Mouse (Mus musculus): ENCODE data around the gene Adam10. TPM values are rescaled to one million over a fixed set of nuclear protein-coding genes. Genes with fewer than 3 reads are reported as not detected.

The Adam10 gene
- total RNA-seq, 2 experiments from 2014 or later: 37.4 to 42.9 TPM

DNA sequence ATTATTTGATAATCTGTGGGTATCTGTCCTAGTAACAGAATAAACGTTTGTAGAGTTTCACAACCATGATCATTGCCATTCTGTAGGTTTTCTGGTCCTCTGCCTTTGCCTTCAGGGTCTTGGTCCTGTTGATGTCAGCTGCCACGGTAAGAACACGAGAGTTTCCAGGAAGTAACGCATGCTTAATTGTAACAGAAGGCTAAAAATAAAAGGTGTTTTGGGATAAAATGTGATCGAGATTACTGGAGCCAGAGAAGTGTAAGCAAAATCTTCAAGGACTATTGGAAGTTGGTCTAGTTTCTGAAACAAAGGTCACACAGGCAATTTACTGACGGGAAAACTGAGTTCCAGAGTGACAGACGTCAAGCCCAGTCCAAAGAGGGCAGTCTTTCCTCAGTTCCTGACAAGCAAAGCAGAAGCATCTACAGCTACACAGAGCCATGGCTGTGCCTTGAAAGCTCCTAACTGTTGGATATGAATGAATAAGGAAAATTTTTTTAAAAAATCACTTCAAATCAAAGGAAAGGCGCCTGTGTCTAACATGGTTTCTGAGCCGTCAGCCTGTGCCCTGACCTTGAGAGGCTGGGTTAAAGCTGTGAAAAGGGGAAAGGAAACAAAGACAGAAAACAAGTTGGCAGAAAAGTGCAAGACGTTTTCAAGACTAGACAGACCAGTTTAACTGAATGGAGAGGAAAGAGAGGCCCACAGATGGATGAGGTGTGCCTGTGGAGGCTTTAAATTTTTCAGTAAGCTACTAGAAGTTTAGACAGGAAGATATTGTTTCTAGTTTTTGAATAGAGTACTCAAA, 6.8 kb upstream of the Adam10 start:
- no peak for DNase-seq (ENCODE audit: low spot score in 2 of 2)

DNA sequence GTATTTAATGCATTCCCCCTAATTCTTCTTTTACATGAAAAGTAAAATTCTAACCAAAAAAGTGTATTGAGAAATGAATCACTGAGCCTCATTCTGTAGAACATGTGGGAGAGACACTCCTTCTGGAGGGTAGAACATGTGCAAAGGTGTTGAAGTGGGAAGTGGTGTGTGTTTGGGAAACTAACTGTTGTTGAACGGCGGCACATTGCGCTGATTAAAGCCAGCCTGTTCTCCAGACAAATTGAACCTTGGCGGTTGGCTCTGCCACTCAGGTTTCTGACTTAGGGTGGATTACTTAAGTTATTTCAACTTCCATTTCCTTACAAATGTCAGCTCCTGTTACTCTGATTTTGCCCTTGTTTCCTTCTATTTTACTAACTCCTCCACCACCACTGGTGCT, 5.1 kb upstream of the Adam10 start:
- no peak for DNase-seq (ENCODE audit: low spot score in 2 of 2)

DNA sequence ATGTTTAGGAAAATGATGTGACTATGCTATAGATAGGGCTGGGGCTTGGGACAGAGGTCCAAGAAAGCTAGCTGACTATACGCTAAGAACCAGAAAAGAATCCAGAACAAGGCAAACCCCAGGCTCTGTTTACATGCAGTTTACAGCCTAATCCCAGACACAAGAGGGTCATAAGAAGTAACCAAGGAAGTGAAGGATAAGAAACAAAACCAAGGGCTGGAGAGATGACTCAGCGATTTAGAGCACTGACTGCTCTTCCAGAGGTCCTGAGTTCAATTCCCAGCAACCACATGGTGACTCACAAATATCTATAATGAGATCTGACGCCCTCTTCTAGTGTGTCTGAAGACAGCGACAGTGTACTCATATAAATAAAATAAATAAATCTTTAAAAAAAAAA, 3.7 kb upstream of the Adam10 start:
- no peak for DNase-seq (ENCODE audit: low spot score in 2 of 2)

DNA sequence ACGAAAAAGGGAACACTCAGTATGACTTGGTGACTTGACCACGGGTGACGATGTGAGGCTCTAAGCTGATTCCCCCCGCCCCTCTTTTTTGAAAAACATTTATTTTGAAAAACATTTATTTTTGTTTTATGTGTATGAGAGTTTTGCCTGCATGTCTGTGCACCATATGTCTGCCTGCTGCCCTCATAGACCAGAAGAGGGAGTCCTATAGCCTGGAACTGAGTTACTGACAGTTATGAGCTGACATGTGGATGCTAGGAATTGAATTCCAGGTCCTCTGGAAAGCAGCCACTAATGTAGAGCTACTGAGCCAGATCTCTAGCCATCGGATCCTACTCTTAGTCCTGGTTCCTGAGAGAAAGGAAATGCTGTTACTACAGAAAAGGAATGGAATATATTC, 2.8 kb upstream of the Adam10 start:
- no peak for DNase-seq (ENCODE audit: low spot score in 2 of 2)

DNA sequence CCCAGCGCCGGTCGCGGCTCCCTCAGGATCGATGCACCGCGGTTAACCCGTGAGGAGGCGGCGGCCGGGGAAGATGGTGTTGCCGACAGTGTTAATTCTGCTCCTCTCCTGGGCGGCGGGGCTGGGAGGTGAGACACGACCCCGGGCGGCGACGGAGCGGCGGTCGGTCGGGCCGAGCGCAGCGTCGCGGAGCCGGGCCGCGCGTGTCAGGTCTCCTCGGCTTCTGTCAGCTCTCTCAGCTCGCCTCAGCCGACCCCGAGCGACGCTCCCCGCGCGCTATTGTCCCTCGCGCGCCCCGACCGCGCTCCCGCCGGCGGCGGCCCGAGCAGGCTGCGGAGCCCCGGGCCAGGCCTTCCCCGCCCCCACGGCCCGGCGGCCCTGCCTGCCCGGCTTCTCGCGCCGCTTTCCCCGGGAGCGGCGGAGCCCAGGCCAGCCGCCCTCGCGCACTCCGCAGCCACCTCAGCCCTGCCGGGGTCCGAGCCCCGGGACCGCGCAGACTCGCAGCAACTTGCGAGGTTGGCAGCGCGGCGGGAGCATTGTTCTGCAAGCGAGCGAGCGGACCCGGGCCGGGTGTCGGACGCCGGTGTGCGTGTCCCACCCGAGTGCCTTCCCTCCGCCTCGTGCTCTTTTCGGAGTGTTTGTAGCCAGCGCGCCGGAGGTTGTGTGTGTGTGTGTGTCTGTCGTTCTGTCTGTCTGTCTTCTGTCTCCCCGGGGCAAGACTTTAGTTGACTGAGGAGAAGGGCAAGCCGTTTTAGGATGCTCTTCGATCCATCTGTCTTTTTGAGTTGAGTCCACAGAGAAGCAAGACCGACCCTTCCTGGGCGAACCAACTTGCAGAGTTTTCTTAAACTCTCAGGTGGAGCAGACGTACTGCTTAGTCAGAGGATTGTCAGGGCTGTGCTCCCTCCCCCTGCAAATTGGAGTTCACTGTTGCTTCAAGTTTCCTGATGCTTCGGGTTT, 615 bp downstream of the Adam10 start:
- peak; percentile 63 to 69 for DNase-seq (ENCODE audit: low spot score in 2 of 2)

DNA sequence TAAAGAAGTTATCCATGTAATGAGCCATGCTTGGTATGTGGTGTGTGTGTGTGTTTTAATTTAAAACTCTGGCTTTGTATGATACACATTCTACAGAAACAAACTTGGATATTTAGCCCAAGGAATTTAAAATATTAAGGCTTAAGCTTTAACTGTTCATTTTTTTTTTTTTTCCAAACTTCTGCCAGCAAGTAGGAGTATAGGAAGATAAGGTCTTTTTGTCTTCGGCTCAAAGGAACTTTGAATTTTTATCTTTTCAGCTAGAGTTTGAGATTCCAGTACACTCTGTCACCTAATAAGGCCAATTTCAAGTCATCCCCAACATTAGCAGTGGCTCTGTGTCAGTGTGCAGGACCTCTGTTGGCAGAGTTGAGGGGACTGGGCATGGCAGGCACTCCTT, 3.4 kb downstream of the Adam10 start:
- no peak for DNase-seq (ENCODE audit: low spot score in 2 of 2)

DNA sequence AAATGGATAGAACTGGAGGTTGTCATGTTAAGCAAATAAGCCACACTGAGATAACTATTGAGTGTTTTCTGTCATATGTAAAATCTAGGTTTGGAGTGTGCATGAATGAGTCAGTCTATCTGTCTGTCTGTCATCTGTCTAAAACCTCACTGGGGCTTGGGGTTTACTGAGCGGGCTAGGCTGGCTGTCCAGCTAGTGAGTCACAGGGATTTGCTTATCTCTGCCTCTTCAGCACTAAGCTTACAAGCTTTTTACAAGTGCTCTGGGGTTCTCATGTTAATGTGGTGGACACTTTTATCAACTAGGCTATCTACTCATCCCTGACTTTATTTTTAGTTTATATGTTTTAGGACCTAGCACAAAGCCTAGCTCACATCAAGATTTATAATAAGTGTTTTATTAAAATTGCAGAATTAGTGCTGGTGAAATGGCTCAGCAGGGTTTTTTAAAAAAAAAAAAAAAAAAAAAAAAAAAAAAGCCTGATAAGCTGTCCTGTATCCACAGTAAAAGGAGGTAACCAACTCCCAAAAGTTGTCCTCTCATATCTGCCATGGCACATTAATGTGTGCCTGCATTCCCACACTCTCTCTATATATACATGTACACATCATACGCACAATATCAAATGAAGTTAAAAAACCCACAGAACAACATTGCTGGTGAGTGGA, 9.6 kb downstream of the Adam10 start:
- DNase-seq (ENCODE audit: low spot score in 2 of 2): no peak

DNA sequence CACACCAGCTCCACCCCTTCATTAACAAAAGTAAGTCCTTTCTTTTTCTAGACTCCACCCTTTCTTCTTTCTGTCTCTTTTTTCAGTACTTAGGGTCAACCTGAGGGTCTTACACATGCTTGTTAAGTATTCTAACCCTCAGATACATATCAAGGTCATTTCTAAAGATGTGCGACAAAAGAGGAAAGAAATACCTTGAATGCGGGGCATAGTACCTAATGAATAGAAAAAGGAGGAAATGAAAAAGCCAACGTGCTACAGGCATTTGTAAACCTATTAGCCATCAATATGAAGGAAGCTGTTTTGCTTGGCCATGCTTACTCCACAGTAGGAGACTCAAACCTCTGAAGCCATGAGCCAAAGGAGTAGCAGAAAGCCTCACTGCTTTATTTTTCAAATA, 11.1 kb downstream of the Adam10 start:
- DNase-seq (ENCODE audit: low spot score in 2 of 2): no peak

DNA sequence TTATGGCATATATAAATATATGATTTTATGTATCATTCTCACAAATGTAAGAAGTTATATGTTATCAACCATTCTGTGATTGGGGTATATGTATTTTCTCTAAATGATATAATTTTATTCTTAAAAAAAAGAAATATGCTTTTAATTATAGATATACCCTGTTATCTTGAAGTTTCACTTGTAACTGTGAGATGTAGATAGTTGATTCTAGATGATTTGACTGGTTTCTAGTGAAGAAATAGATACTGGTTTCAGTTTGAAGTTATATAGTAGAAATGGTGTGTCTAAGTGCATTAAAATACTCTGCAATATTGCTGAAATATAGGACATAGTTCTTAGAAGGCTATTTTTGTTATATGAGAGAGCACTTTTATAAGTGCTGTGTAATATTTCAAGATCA, 11.8 kb downstream of the Adam10 start:
- DNase-seq (ENCODE audit: low spot score in 2 of 2): no peak

DNA sequence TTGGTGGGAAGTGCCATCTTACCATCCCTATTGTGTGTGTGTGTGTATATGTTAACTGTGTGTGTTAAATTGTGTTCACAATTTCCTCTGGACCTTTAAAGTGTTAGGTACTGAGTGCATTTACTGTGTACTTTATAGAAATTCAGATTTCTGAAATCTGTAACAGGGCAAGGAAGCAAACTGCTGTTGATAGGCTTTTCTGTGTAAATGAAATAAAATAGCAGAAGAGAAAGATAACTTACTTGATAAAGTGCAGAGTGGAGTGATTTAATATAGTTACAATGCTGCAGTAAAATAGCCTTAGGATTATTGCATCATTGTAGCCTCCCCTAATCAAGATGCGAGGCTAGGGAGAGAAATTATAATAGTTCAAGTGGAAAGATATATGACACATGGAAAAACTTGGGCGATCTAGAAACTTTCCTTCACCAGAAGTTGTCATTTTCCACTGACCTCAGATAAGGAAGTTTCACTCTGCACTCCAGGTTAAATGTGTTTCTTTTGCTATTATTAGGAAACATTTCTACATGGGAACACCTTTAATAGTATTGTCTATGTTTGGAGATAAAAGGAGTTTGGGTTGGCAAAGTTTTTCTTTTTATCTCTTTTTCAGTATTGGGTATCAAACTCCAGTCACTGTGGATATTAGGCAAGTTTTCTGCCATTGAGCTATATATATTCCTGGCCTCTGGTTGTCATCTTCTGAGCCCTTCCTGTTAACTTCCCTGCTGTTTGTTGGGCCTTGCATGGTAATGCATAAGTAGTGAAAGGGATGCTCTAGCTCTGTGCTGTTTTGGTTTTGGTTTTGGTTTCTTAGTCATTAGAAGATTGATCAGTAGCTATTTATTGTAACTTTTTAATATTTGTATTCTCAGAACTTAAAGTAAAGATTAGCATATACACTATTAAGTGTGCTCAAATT, 13.2 kb downstream of the Adam10 start:
- no peak for DNase-seq (ENCODE audit: low spot score in 2 of 2)

DNA sequence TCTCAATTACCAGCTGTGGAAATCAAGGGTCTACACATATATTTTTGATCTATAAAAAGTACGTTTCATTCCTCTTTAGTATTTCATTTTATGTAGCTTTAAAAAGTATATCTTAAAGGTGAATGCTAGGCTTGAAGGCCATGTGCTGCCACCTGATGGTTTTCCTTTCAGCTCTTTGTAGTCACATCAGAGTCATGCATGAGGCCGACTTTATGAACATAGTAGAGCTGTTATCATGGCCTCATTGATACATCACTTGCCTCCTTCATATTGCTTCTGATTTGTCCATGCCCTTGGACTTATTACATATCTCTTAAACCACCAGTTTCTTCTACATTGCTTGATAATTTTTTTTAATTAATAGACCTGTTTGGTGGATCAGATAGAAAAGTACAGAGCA, 16.9 kb downstream of the Adam10 start:
- DNase-seq (ENCODE audit: low spot score in 2 of 2): no peak

DNA sequence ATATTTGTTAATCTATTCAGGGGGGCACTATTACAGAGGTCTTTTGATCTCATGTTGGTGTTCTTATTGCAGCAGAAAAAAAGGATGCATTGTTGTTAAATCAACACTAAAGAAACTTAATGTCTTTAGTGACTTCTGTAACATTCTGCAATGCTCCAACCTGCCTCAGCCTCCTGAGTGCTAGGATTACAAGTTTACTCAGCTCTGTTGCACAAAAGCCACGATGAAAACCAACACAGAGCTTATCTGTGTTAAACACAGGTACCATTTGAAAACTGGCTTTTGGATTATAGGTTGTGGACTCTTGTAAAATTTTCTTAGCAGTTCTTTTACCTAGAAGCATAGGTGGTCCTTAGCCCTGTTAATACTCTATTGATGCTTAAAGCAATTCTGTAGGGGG, 19.3 kb downstream of the Adam10 start:
- no peak for DNase-seq (ENCODE audit: low spot score in 2 of 2)

DNA sequence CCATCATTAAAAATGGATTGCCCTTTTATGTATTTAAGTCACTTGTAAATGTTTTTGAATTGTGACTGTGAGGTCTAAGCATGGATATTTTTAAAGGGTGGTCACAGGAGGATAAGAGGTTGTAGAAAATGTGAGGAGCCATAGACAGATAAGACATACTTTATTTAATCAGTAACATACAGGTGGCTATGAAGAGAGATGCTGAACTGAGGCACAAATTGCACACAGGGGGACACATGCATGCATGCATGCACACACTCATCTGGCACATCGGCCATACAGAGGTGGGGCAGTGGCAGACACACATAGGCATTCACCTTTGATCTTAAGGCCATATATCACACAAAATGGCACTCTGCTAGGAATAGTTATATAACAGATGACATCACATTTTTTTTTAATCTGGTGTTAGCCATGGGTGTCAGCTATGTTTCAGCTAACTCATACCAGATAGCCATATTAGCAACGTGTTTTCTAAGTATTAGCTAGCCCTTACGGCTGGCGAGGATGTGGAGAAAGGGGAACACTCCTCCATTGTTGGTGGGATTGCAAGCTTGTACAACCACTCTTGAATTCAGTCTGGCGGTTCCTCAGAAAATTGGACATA, 24.9 kb downstream of the Adam10 start:
- no peak for DNase-seq (ENCODE audit: low spot score in 2 of 2)

DNA sequence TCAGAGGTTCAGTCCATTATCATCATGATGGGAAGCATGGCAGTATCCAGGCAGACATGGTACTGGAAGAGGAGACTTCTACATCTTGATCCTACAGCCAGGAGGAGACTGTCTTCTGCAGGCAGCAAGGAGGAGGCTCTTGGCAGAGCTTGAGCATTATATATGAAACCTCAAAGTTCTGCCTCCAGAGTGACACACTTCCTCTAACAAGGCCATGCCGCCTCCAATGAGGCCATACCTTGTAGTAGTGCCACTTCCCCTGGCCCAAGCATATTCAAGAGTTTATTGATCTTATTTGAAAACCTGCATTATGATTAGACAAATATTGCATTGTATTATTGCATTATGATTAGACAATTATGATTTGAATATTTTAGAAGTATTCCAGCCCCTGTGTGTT, 27.6 kb downstream of the Adam10 start:
- no peak for DNase-seq (ENCODE audit: low spot score in 2 of 2)

DNA sequence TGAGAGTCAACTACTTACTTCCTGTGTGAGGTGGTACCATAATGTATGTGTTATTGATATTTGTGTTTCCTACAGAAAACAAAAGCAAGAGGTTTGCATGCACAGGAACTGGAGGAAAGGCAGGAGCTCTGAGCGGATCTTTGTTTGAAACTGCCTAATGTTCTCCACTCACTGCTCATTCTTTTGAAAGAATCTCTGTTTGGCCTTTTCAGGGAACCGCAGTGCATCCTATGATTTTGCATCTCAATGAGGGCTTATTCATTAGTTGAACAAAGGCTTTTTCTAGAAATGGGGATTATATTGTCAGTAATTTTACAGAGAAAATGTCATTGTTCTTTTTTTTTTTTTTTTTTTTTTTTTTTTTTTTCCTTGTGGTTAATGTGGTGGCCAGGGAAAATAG, 50.7 kb downstream of the Adam10 start:
- DNase-seq (ENCODE audit: low spot score in 2 of 2): no peak

DNA sequence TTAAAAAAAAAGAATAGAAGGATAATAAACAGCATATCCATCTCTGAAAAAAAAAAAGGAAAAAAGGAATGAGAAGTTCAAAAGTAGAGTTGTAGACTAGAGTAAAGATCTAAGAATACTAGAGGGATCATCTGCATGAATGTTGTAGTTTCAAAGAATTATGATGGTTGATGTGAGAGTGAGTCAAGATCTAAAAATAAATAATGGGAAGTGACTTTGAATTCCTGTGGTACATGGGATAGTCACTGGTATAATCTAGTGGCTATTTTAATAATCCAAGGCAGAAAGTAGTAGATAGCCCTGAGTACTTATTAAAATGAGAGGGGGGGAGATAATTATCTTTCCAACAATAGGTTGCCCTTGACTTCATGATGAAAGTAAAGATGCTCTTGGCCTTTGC, 52.3 kb downstream of the Adam10 start:
- DNase-seq (ENCODE audit: low spot score in 2 of 2): no peak

DNA sequence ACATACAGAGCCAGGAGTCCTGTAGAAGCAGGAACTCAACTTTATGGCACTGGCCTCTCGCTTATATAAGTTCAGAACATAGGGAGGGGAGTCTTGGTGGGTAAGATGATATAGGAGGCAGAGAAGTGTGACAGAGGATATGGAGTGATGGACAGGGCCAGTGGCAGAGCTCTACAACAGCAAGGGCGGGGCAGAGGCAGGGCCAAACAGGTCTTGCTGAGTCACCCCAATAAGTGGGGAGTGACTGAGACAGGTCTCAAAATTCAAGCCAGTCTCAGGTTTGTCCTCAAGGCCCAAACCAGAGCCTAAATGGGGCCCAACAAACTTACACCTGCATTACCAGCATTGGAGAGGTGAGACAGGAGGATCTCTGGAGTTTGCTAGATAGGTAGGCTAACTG, 54.4 kb downstream of the Adam10 start:
- no peak for DNase-seq (ENCODE audit: low spot score in 2 of 2)

DNA sequence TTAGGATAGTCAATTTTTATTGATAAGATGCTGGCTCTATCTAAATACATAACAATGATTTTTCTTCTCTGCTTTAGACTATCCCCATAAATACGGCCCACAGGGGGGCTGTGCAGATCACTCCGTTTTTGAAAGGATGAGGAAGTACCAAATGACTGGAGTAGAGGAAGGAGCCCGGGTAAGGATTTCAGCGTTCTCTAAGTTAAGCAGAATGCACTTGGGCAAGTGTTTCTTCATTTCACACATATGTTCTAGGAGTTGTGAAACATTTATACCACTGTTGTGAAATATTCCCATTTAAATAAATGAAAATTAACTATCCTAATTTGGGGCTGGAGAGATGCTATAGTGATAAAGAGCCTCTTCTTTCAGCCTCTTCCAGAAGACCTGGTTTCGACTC, 61.2 kb downstream of the Adam10 start:
- no peak for DNase-seq (ENCODE audit: low spot score in 2 of 2)

DNA sequence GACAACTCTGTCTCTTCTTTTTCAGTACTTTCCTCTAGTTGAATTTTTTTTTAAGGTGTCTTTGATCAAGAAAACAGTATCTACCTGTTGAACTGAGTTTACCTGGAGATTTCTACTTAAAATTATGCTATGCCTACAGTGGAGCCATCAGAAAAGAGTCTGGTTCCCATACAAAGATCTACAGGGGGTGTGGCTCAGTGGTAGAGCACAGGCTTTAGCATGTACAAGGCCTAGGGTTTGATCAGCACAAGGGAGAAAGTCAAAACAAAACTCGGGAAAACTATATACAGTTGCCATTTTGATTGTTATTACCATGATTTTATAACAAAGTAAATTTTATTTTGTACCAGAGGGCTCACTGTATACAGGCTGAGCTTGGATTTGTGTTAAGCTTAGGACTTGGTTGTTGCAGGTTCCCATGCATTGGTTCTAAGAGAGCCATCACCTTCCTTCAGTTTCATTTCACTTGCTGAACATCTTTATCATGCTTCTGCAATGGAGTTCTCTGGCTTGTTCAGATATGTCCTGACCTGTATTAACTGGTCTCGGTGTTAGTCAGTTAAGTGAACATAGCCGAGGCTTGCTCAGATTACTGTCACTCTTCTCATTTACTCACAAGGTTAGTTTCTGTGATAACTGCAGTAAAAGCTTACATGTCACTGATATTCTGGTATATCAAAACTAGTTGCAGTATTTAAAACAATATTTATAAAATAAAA, 72.9 kb downstream of the Adam10 start:
- no peak for DNase-seq (ENCODE audit: low spot score in 2 of 2)

DNA sequence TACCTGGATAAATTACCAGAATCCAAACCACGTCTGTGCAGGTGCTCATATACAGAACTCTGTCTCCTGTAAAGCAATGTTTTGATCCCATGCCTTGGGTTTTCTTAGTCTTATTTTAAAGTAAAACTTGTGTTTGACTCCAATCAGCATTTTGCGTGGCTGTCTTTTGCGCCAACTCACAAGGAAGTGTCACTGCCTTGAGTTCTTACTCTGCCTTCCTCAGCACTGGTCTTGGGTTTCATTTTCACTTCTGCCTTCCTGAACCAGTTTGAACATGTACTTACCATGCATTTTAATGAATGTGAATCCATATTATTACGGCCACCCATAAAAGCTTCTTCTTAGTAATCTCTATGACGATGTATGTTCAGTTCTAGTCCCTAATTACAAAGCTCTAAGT, 82.2 kb downstream of the Adam10 start:
- no peak for DNase-seq (ENCODE audit: low spot score in 2 of 2)
